Mouse (Mus musculus) heart, adult 9 months (tissue): ENCODE measurements around the gene Plcb1.

Experiments used
- DNase-seq, 2 experiments: peaks; one replicate each; pipeline ENCODE4 v3.0.0; 2022; ENCODE audit warnings: low spot score in 2 of 2

The Plcb1 gene

GRCm38 (mm10) chr2:135071349-135071748 lies 285.5 kb downstream of the Plcb1 start:
- no peak for DNase-seq

- no peak for DNase-seq
These were observed 286.6 kb downstream of the Plcb1 start for GRCm38 (mm10) chr2:135072503-135072902.

- DNase-seq = no peak
These were observed 287.1 kb downstream of the Plcb1 start for GRCm38 (mm10) chr2:135073014-135073413.

- no peak for DNase-seq
These were observed 289.5 kb downstream of the Plcb1 start for GRCm38 (mm10) chr2:135075375-135075774.

GRCm38 (mm10) chr2:135092588-135093162 lies 306.8 kb downstream of the Plcb1 start:
- no peak for DNase-seq

- no peak for DNase-seq
These were observed 315.4 kb downstream of the Plcb1 start for GRCm38 (mm10) chr2:135101292-135101691.

- no peak for DNase-seq
These were observed 316.1 kb downstream of the Plcb1 start for GRCm38 (mm10) chr2:135101943-135102342.

- DNase-seq = no peak
These were observed 320.8 kb downstream of the Plcb1 start for GRCm38 (mm10) chr2:135106649-135107048.

- no peak for DNase-seq
These were observed 322.7 kb downstream of the Plcb1 start for GRCm38 (mm10) chr2:135108607-135109006.

GRCm38 (mm10) chr2:135114501-135115128 lies 328.7 kb downstream of the Plcb1 start:
- DNase-seq = no peak

GRCm38 (mm10) chr2:135123057-135123456 lies 337.2 kb downstream of the Plcb1 start:
- no peak for DNase-seq

- DNase-seq = no peak
These were observed 338.0 kb downstream of the Plcb1 start for GRCm38 (mm10) chr2:135123695-135124343.

- no peak for DNase-seq
These were observed 354.7 kb downstream of the Plcb1 start for GRCm38 (mm10) chr2:135140576-135140975.

GRCm38 (mm10) chr2:135152289-135152688 lies 366.4 kb downstream of the Plcb1 start:
- DNase-seq = no peak

- no peak for DNase-seq
These were observed 367.4 kb downstream of the Plcb1 start for GRCm38 (mm10) chr2:135153248-135153647.

- no peak for DNase-seq
These were observed 370.2 kb downstream of the Plcb1 start for GRCm38 (mm10) chr2:135156055-135156454.

GRCm38 (mm10) chr2:135157961-135158360 lies 372.1 kb downstream of the Plcb1 start:
- no peak for DNase-seq

- DNase-seq = no peak
These were observed 375.8 kb downstream of the Plcb1 start for GRCm38 (mm10) chr2:135161673-135162072.

- no peak for DNase-seq
These were observed 379.6 kb downstream of the Plcb1 start for GRCm38 (mm10) chr2:135165512-135165911.

- DNase-seq = no peak
These were observed 389.7 kb downstream of the Plcb1 start for GRCm38 (mm10) chr2:135175544-135175943.

GRCm38 (mm10) chr2:135187659-135188058 lies 401.8 kb downstream of the Plcb1 start:
- no peak for DNase-seq

GRCm38 (mm10) chr2:135200830-135201229 lies 415.0 kb downstream of the Plcb1 start:
- no peak for DNase-seq

GRCm38 (mm10) chr2:135202390-135202789 lies 416.5 kb downstream of the Plcb1 start:
- DNase-seq = no peak
